Mouse (Mus musculus): ENCODE results near the gene Lrmda.
"Not testable (repeated sequence)": the region's sequence is repeated elsewhere in the genome, so short reads cannot be mapped to it uniquely, and the experiment has no call there.

GRCm38 (mm10) chr14:22801714-22802113, 782.2 kb downstream of the Lrmda start:
- not testable (repeated sequence) for TF ChIP-seq POLR2A (IDR thresholded peaks at IDR 0.05; ENCODE audit: control insufficient read depth, extremely low read depth, insufficient read depth, low read length, poor library complexity); CTCF (IDR thresholded peaks at IDR 0.05; ENCODE audit: borderline replicate concordance, control insufficient read depth, extremely low read depth, insufficient read depth, low read length, poor library complexity)
